Mouse (Mus musculus): ENCODE data around the gene Tcf12.

Tcf12 gene

GRCm38 (mm10) chr9:71978886-71979285 is 132.8 kb downstream of the Tcf12 start:
- no peak for DNase-seq

DNA sequence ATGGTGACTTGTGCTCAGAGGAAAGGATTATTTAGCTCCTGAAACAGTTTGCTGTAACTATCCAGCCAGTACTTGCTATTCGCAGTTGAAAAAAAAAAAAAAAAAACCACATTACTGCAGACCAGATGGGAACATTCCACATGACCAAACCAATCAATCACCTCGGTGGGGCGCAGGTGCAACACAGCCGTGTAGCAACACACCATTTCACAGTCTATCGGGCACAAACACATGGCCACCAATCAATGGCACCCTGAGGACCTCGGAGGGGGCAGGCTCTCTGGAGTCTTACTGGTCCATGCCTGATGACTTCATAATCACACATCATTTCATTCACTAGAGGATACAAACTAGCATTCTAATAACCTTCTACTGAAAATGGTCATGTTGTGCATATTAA is 135.6 kb downstream of the Tcf12 start:
- DNase-seq: peak; percentile 54 to 60

- no peak for DNase-seq
These were observed 136.5 kb downstream of the Tcf12 start for GRCm38 (mm10) chr9:71975141-71975540.

GRCm38 (mm10) chr9:71974541-71974959 is 137.1 kb downstream of the Tcf12 start:
- no peak for DNase-seq

GRCm38 (mm10) chr9:71964039-71964438 is 147.6 kb downstream of the Tcf12 start:
- DNase-seq: no peak

GRCm38 (mm10) chr9:71960026-71960396 is 151.7 kb downstream of the Tcf12 start:
- no peak for DNase-seq

DNA sequence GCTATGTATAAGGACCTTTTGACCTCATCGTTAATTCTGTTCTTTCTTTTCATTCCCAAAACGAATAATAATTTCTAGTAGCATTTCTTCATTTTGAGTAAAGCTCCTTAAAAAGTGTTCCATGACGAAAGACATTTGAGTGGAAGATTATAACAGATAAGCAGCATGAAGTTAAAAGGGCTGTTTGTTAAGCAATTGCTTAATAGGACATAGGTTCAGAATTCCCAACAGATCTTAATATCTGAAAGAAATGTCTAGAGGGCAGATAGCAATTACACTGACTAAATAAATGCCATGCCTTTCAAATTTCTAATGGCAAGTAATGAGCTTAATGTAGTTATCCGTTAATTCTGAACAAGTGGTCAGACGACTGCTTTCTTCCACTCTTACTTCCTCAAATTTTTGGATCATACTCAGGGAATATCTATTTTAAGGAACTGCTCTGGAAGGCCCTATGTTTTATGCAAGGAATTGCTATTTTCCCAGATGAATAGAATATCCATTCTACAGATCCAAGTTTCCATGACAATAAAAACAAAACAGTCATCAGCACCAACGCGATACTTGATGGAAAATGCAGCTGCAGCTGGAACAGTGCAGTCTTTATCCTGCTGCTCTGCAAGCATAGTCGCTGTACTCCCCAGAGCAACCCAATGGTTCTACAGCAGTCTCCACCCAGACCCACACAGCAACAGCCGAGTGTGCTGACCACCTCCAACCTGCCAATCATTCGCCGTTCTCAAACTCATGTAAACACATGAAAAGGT is 152.2 kb downstream of the Tcf12 start:
- DNase-seq: no peak

DNA sequence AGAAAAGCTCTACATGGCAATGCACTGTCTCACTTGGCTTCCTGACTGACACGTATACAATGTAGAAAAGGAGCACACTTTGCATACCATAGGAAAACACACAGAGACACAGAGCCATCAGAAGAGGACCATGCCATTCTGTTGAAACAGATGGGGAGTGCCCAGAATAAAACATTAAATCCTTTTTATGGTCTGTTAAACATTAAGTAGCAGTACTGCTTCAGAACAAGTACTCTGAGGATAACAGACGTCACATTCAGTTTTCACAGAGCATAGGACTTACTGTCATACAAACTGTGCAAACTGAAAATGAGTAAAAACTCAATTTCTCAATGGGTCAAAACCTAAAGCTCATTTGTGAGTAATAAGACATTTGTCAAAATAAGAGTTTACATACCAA is 158.5 kb downstream of the Tcf12 start:
- no peak for DNase-seq

DNA sequence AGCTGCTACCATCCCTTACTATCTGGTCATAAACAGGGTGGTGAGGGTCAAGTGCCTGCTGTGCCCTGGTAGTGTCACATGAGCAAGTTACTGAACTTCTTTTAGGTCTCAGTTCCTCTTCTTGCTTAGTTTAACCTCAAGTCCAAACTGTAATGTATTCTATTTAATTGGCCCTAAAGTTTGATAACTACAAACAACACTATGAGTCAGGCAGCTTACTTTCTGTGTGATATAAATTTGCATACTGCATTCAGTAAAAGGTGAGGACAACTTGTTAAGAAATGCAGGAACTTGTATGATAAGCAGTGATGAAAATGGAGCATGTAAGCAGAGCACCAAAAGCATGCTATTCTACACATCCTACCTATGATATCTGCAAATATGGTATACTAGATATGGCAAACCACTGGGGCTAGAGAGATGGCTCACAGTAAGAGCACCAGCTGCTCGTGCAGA is 159.0 kb downstream of the Tcf12 start:
- DNase-seq: peak; percentile 52

- no peak for DNase-seq
These were observed 159.7 kb downstream of the Tcf12 start for GRCm38 (mm10) chr9:71951926-71952325.

DNA sequence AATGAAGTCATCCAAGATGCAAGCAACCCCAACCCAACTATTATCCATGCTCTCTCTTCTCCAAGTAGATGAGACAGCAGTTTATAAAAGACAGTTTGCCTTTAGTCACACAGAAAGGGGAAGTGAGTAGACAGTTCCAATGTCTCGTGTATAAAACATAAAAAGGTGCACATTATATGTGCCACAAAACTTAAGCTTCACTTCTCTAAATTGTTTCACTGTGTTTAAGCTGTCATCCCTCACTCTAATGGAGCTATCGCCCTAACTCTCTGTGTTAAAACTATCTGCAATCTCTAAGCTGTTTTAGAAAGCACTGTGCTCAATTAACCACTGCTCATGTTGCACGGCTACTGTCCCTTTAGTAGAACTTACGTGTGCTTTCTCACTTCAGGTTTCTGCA is 160.3 kb downstream of the Tcf12 start:
- peak; percentile 42 for DNase-seq

DNA sequence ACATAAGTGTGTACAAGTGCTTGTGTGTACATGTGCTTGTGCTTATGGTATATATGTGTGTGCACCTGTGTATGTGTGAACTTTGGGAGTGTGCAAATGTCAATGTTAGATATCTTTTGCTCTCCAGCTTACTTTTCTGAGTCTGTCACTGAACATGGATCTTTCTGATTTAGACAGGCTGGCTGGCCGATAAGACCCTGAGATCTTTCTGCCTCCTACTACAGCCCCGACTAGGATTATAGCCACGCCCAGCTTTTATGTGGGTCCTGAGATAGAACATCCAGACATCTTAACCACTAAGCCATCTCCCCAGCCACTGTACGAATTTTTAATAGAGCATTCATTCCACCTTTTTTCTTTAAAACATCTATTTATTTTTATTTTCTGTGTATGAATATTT is 166.9 kb downstream of the Tcf12 start:
- no peak for DNase-seq

- DNase-seq: no peak
These were observed 169.2 kb downstream of the Tcf12 start for GRCm38 (mm10) chr9:71942424-71942823.

GRCm38 (mm10) chr9:71940016-71940415 is 171.7 kb downstream of the Tcf12 start:
- no peak for DNase-seq

DNA sequence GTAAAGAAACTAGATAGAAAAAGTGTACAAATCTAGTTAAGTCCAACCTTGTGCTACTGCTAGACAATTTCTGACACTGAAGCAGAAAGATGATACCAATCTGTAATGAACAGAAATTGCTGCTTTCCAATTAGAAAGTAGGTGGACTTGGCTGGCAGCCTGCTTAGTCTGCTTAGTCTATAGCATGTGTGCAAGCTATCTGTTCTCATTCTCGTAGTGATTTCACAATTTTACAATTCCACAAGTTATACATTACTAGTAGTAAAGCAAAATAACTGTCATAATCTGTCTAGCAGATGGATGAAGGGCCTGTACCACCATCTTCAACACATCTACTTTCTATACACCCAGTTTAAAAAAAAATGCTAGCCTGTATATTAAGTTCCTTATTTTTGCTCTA is 175.5 kb downstream of the Tcf12 start:
- DNase-seq: no peak

GRCm38 (mm10) chr9:71934833-71935232 is 176.8 kb downstream of the Tcf12 start:
- DNase-seq: no peak

GRCm38 (mm10) chr9:71931965-71932364 is 179.7 kb downstream of the Tcf12 start:
- DNase-seq: no peak

GRCm38 (mm10) chr9:71931358-71931715 is 180.3 kb downstream of the Tcf12 start:
- no peak for DNase-seq

GRCm38 (mm10) chr9:71930431-71931357 is 181.0 kb downstream of the Tcf12 start:
- DNase-seq: no peak

DNA sequence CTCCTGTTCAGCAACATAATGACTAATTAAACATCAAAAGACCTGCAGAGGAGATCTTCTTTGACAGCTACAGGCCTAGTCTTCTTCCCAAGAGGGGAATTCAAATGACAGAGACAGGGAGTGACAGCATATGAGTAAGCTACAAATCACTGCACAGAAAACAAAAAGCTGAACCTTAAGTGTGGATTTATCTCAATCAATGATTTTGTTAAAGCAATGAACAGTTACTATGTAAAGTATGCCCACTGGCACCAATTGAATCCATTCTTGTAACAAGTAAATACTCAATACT is 195.1 kb downstream of the Tcf12 start:
- DNase-seq: no peak

DNA sequence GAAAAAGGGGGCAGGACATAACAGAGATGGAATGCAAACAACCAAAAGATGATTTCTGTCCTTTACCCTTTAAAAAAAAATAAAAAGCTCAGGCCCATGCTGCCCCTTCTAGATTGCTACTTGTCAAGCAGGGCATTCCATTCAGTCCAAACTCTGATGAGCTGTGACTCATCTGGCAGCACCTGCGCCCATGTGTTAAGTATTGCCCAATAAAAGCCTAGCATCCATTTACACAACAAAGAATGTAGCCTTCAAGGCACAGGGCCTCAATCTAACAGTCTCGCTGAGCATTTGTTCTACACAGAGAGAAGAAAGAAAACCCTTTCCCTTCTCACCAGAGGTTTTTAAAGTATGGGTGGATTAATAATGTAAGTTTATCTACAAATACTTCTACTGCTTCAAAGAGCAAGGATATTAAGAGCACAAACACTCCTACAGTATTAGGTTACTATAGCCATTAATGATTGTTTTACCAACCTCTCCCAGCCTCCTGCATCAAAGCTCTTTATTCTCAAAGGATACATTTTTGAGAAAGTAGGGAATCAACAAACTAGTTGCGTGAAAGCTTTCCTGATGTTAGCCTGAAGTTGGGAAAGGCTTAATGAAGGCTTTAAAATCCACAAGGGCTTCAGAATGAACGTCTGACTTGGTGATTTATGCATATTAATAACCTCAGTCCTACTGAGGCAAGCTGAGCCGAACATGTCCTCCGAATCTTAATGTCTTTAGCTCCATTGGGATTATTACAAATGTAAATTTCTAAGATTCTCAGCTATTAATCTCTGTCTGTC is 195.6 kb downstream of the Tcf12 start:
- no peak for DNase-seq

GRCm38 (mm10) chr9:71906522-71906921 is 205.1 kb downstream of the Tcf12 start:
- no peak for DNase-seq

- no peak for DNase-seq
These were observed 212.8 kb downstream of the Tcf12 start for GRCm38 (mm10) chr9:71898852-71899251.

Measured in B cell, adult 2 months (primary cell).